ENCODE assay signal across 10 mouse cellular contexts in genomic region chr9:106452351-106452750, GRCm38 (mm10). TPM values are rescaled to one million over a fixed set of nuclear protein-coding genes. Genes with fewer than 3 reads are reported as not detected.
DNase-seq lines count a peak whose midpoint lies in the region; ATAC-seq and TF ChIP-seq lines count a peak whose summit lies in the region.
"Had no signal": no experiment of that assay in that cellular context is flagged by ENCODE, and none has a peak within 500 bp of the region (broad histone marks: within the 10 kb centered on the region; RNA-seq: fewer than 3 reads in every experiment).

No protein-coding gene starts in this region.

- H3K9me3 ChIP-seq in heart, embryonic 12.5 days (replicated peaks), result no peaks in the 10 kb centered on the region
- H3K9me3 ChIP-seq in liver, embryonic 12.5 days (replicated peaks), result no peaks in the 10 kb centered on the region

- 0 out of 2 replicates have a peak, but pooled peaks cover 2% of the 10 kb centered on the region for H3K36me3 ChIP-seq in heart, embryonic 12.5 days
- H3K36me3 ChIP-seq in testis, adult 2 months (ENCODE audit: control insufficient read depth, insufficient read depth, low read length), result no peaks in the 10 kb centered on the region
- 0 out of 2 replicates have a peak, but pooled peaks cover 2% of the 10 kb centered on the region for H3K36me3 ChIP-seq in liver, embryonic 12.5 days

- no peak overlapping the region for H3K9ac ChIP-seq in heart, embryonic 12.5 days
- H3K9ac ChIP-seq in liver, embryonic 12.5 days, result no peak overlapping the region

- 37% methylated on average over 6 of the region's 6 CpGs for WGBS in heart, embryonic 12.5 days
- WGBS in liver, embryonic 12.5 days (ENCODE audit: insufficient replicate concordance), result 44% methylated on average over 6 of the region's 6 CpGs

- no peak overlapping the region for H3K27ac ChIP-seq in heart, embryonic 12.5 days (ENCODE audit: poor library complexity, severe bottlenecking)
- no peak overlapping the region for H3K27ac ChIP-seq in testis, adult 2 months (ENCODE audit: control insufficient read depth, insufficient read depth, low read depth, low read length)
- no peak overlapping the region for H3K27ac ChIP-seq in liver, embryonic 12.5 days

- ATAC-seq in heart, embryonic 12.5 days (ENCODE audit: insufficient number of reproducible peaks, low FRiP score), result no peak
- ATAC-seq in liver, embryonic 12.5 days, result no peak

- H3K4me3 ChIP-seq in heart, embryonic 12.5 days, result no peak overlapping the region
- peak overlapping the region; percentile 89 for H3K4me3 ChIP-seq in testis, adult 2 months (ENCODE audit: control insufficient read depth, low read depth, low read length)
- H3K4me3 ChIP-seq in liver, embryonic 12.5 days, result 0 out of 2 replicates have a peak overlapping the region, but pooled peaks have one; percentile 0

- peak overlapping the region; percentile 94; the same call in 1 of the 2 replicates for H3K4me2 ChIP-seq in heart, embryonic 12.5 days
- peak overlapping the region; percentile 94 for H3K4me2 ChIP-seq in liver, embryonic 12.5 days

- TF ChIP-seq CTCF in testis, adult 2 months (IDR thresholded peaks at IDR 0.05; ENCODE audit: control insufficient read depth, insufficient read depth, insufficient replicate concordance, low read depth, low read length), result no peak

- TF ChIP-seq POLR2A in testis, adult 2 months (IDR thresholded peaks at IDR 0.05; ENCODE audit: control insufficient read depth, low read depth, low read length), result no peak

- DNase-seq in heart, adult 18-20 months, result no peak
- no peak for DNase-seq in testis, postnatal 14 days (ENCODE audit: low spot score)
- DNase-seq in spleen, postnatal 10 days (ENCODE audit: low spot score in 2 of 2), result no peak
- no peak for DNase-seq in MN1 (ENCODE audit: low spot score)
- no peak for DNase-seq in urinary bladder, postnatal 25 days (ENCODE audit: low spot score)
- DNase-seq: gastrocnemius, postnatal 10 days had no signal

- H3K27me3 ChIP-seq in heart, embryonic 12.5 days (replicated peaks), result no peaks in the 10 kb centered on the region
- no peaks in the 10 kb centered on the region for H3K27me3 ChIP-seq in testis, adult 2 months (ENCODE audit: control insufficient read depth, insufficient read depth, low read length)
- peaks cover 44% of the 10 kb centered on the region for H3K27me3 ChIP-seq in liver, embryonic 12.5 days (replicated peaks)

- peaks cover 80% of the 10 kb centered on the region for H3K4me1 ChIP-seq in heart, embryonic 12.5 days (replicated peaks)
- peaks cover 36% of the 10 kb centered on the region for H3K4me1 ChIP-seq in testis, adult 2 months (ENCODE audit: control insufficient read depth, insufficient read depth, low read length)
- peaks cover 94% of the 10 kb centered on the region for H3K4me1 ChIP-seq in liver, embryonic 12.5 days

RNA-seq across cellular contexts. Expression of gene Pcbp4, which starts 0.7 kb away (rescaled TPM):
- polyA plus RNA-seq in heart, embryonic 12.5 days (2016; fragmentation: Nextera tagmentation; extraction: Ambion mirVana), result 96.9 and 109 TPM in 2 replicates
- total RNA-seq in heart, adult 18-20 months (2021), result 10 to 100 TPM; 61.1 to 63.2 TPM
- 65.7 and 78.3 TPM in 2 replicates for polyA plus RNA-seq in testis, adult 2 months (2012; rRNA removed)
- 27.3 and 30.9 TPM in 2 replicates for polyA plus RNA-seq in liver, embryonic 12.5 days (2016; fragmentation: Nextera tagmentation; extraction: Ambion mirVana)

RNA-seq across cellular contexts. Expression of gene Abhd14a, which starts 4.9 kb away (rescaled TPM):
- 39.7 and 44.4 TPM in 2 replicates for polyA plus RNA-seq in heart, embryonic 12.5 days (2016; fragmentation: Nextera tagmentation; extraction: Ambion mirVana)
- 10 to 100 TPM; 19.0 to 19.6 TPM for total RNA-seq in heart, adult 18-20 months (2021)
- 197 and 198 TPM in 2 replicates for polyA plus RNA-seq in testis, adult 2 months (2012; rRNA removed)
- 29.1 and 31.6 TPM in 2 replicates for polyA plus RNA-seq in liver, embryonic 12.5 days (2016; fragmentation: Nextera tagmentation; extraction: Ambion mirVana)

RNA-seq across cellular contexts. Expression of gene Abhd14b, which starts 5.1 kb away (rescaled TPM):
- polyA plus RNA-seq in heart, embryonic 12.5 days (2016; fragmentation: Nextera tagmentation; extraction: Ambion mirVana), result 4.8 and 5.1 TPM in 2 replicates
- 1 to 10 TPM; 8.5 to 8.6 TPM for total RNA-seq in heart, adult 18-20 months (2021)
- polyA plus RNA-seq in testis, adult 2 months (2012; rRNA removed), result 12.9 and 14.0 TPM in 2 replicates
- polyA plus RNA-seq in liver, embryonic 12.5 days (2016; fragmentation: Nextera tagmentation; extraction: Ambion mirVana), result 14.5 and 15.2 TPM in 2 replicates

RNA-seq across cellular contexts. Expression of gene Gpr62, which starts 13.4 kb away (rescaled TPM):
- 0.41 and 0.46 TPM in 2 replicates for polyA plus RNA-seq in heart, embryonic 12.5 days (2016; fragmentation: Nextera tagmentation; extraction: Ambion mirVana)
- total RNA-seq in heart, adult 18-20 months (2021), result not detected
- polyA plus RNA-seq in testis, adult 2 months (2012; rRNA removed), result 22.5 and 24.9 TPM in 2 replicates
- polyA plus RNA-seq in liver, embryonic 12.5 days (2016; fragmentation: Nextera tagmentation; extraction: Ambion mirVana), result 0.10 and 0.19 TPM in 2 replicates
- total RNA-seq: neutrophil, adult 5-6 weeks had no signal

RNA-seq across cellular contexts. Expression of gene Acy1, which starts 14.2 kb away (rescaled TPM):
- 26.9 and 27.1 TPM in 2 replicates for polyA plus RNA-seq in heart, embryonic 12.5 days (2016; fragmentation: Nextera tagmentation; extraction: Ambion mirVana)
- 10 to 100 TPM; 26.1 to 26.8 TPM for total RNA-seq in heart, adult 18-20 months (2021)
- polyA plus RNA-seq in testis, adult 2 months (2012; rRNA removed), result 1.9 and 2.0 TPM in 2 replicates
- 34.0 and 35.2 TPM in 2 replicates for polyA plus RNA-seq in liver, embryonic 12.5 days (2016; fragmentation: Nextera tagmentation; extraction: Ambion mirVana)
